12 mouse cellular contexts compared by ENCODE assay signal in genomic region chr7:141277701-141278678, GRCm38 (mm10). TPM values are rescaled to one million over a fixed set of nuclear protein-coding genes. Genes with fewer than 3 reads are reported as not detected.
DNase-seq lines count a peak whose midpoint lies in the region; ATAC-seq lines count a peak whose summit lies in the region.
"Had no signal": no experiment of that assay in that cellular context is flagged by ENCODE, and none has a peak within 500 bp of the region (broad histone marks: within the 10 kb centered on the region; RNA-seq: fewer than 3 reads in every experiment).

No protein-coding gene starts in this region.

- no peak overlapping the region for H3K9ac ChIP-seq in heart, embryonic 15.5 days
- H3K9ac ChIP-seq in intestine, embryonic 14.5 days (ENCODE audit: low read length), result no peak overlapping the region
- peak overlapping the region; percentile 25; the same call in 1 of the 2 replicates for H3K9ac ChIP-seq in midbrain, embryonic 16.5 days (ENCODE audit: low read depth, low read length)

- intact Hi-C loops in heart, postnatal 36 days (cut with DNase I), result no loop called here

- no peak for DNase-seq in heart, postnatal 36 days
- no peak for DNase-seq in embryonic facial prominence, embryonic 10.5 days (ENCODE audit: low spot score)
- DNase-seq in intestine, embryonic 14.5 days (ENCODE audit: low spot score), result peak; percentile 64
- DNase-seq in adipocyte (ENCODE audit: low spot score), result no peak
- DNase-seq in thymus, adult 18-20 months, result no peak
- DNase-seq in embryo, embryonic 10.5 days (ENCODE audit: low spot score), result no peak
- DNase-seq: adrenal gland, adult 2 months had no signal

- peak overlapping the region; percentile 52; the same call in 1 of the 2 replicates for H3K4me3 ChIP-seq in heart, embryonic 15.5 days
- peak overlapping the region; percentile 63 for H3K4me3 ChIP-seq in embryonic facial prominence, embryonic 10.5 days
- H3K4me3 ChIP-seq in intestine, embryonic 14.5 days (ENCODE audit: low read depth, low read length), result no peak overlapping the region
- H3K4me3 ChIP-seq in midbrain, embryonic 16.5 days (ENCODE audit: low read depth, low read length), result no peak overlapping the region; the same call in 1 of the 2 replicates

- peak; percentile 21 for ATAC-seq in heart, embryonic 15.5 days (replicated peaks; ENCODE audit: insufficient number of reproducible peaks, insufficient read depth, low FRiP score, low read depth)
- ATAC-seq in intestine, embryonic 14.5 days (replicated peaks; ENCODE audit: low FRiP score, low TSS enrichment, low read depth), result 0 out of 2 replicates have a peak, but pooled peaks have one; percentile 7
- ATAC-seq in midbrain, embryonic 16.5 days, result no peak

- peaks cover 11% of the 10 kb centered on the region for H3K4me1 ChIP-seq in heart, embryonic 15.5 days (replicated peaks)
- peaks cover 49% of the 10 kb centered on the region for H3K4me1 ChIP-seq in embryonic facial prominence, embryonic 10.5 days
- H3K4me1 ChIP-seq in intestine, embryonic 14.5 days (replicated peaks; ENCODE audit: control insufficient read depth, insufficient read depth, low read length), result no peaks in the 10 kb centered on the region
- peaks cover 5% of the 10 kb centered on the region for H3K4me1 ChIP-seq in midbrain, embryonic 16.5 days (ENCODE audit: control insufficient read depth, insufficient read depth, low read length)

- peaks cover 25% of the 10 kb centered on the region for H3K27me3 ChIP-seq in heart, embryonic 15.5 days
- peaks cover 41% of the 10 kb centered on the region for H3K27me3 ChIP-seq in embryonic facial prominence, embryonic 10.5 days (replicated peaks; ENCODE audit: low read depth, poor library complexity, severe bottlenecking)
- H3K27me3 ChIP-seq in intestine, embryonic 14.5 days (replicated peaks; ENCODE audit: control insufficient read depth, insufficient read depth, low read length), result 0 out of 2 replicates have a peak, but pooled peaks cover 3% of the 10 kb centered on the region
- H3K27me3 ChIP-seq in midbrain, embryonic 16.5 days (ENCODE audit: control insufficient read depth, insufficient read depth, low read depth, low read length), result peaks cover 5% of the 10 kb centered on the region

- H3K9me3 ChIP-seq in heart, embryonic 15.5 days (replicated peaks), result no peaks in the 10 kb centered on the region
- H3K9me3 ChIP-seq in embryonic facial prominence, embryonic 10.5 days, result no peaks in the 10 kb centered on the region
- no peaks in the 10 kb centered on the region for H3K9me3 ChIP-seq in intestine, embryonic 14.5 days (ENCODE audit: control insufficient read depth, low read length)
- no peaks in the 10 kb centered on the region for H3K9me3 ChIP-seq in midbrain, embryonic 16.5 days (replicated peaks; ENCODE audit: control insufficient read depth, low read length, poor library complexity, severe bottlenecking)

- H3K27ac ChIP-seq in heart, embryonic 15.5 days, result no peak overlapping the region
- peak overlapping the region; percentile 45; the same call in 1 of the 2 replicates for H3K27ac ChIP-seq in embryonic facial prominence, embryonic 10.5 days (replicated peaks)
- H3K27ac ChIP-seq in intestine, embryonic 14.5 days (ENCODE audit: low read depth), result peak overlapping the region; percentile 57
- no peak overlapping the region for H3K27ac ChIP-seq in midbrain, embryonic 16.5 days (ENCODE audit: low read length)
- H3K27ac ChIP-seq: macrophage had no signal

- no peaks in the 10 kb centered on the region for H3K36me3 ChIP-seq in heart, embryonic 15.5 days
- no peaks in the 10 kb centered on the region for H3K36me3 ChIP-seq in embryonic facial prominence, embryonic 10.5 days (replicated peaks)
- H3K36me3 ChIP-seq in intestine, embryonic 14.5 days (ENCODE audit: control insufficient read depth, insufficient read depth, low read length), result no peaks in the 10 kb centered on the region
- no peaks in the 10 kb centered on the region for H3K36me3 ChIP-seq in midbrain, embryonic 16.5 days (ENCODE audit: control insufficient read depth, insufficient read depth, low read length)

- 78% methylated on average over 11 of the region's 11 CpGs for WGBS in heart, embryonic 15.5 days
- WGBS in embryonic facial prominence, embryonic 10.5 days, result 82% methylated on average over 11 of the region's 11 CpGs
- 69% methylated on average over 11 of the region's 11 CpGs for WGBS in intestine, embryonic 14.5 days
- 89% methylated on average over 11 of the region's 11 CpGs for WGBS in midbrain, embryonic 16.5 days

- H3K4me2 ChIP-seq in heart, embryonic 15.5 days, result peak overlapping the region; percentile 97; the same call in 1 of the 2 replicates
- H3K4me2 ChIP-seq in intestine, embryonic 14.5 days (ENCODE audit: low read length), result peak overlapping the region; percentile 84
- peak overlapping the region; percentile 97; the same call in 1 of the 2 replicates for H3K4me2 ChIP-seq in midbrain, embryonic 16.5 days (ENCODE audit: low read length)

RNA-seq across cellular contexts. Expression of gene Sct, which starts 0.9 kb away (rescaled TPM):
- 1.5 and 1.6 TPM in 2 replicates for polyA plus RNA-seq in heart, embryonic 15.5 days (2015; fragmentation: Nextera tagmentation; extraction: Ambion mirVana)
- total RNA-seq in heart, postnatal 36 days (2021), result not detected
- polyA plus RNA-seq in embryonic facial prominence, embryonic 10.5 days (2016; fragmentation: Nextera tagmentation; extraction: Ambion mirVana), result 8.8 and 9.6 TPM in 2 replicates
- polyA plus RNA-seq in intestine, embryonic 14.5 days (2014; fragmentation: Nextera tagmentation; extraction: Ambion mirVana), result 136 and 201 TPM in 2 replicates
- 2.4 and 2.8 TPM in 2 replicates for polyA plus RNA-seq in midbrain, embryonic 16.5 days (2015; fragmentation: Nextera tagmentation; extraction: Ambion mirVana)
- total RNA-seq: adrenal gland, adult 2 months; common myeloid progenitor, adult 5-6 weeks; layer of hippocampus, adult 18-20 months had no signal
- polyA plus RNA-seq: macrophage had no signal

RNA-seq across cellular contexts. Expression of gene Cdhr5, which starts 1.4 kb away (rescaled TPM):
- polyA plus RNA-seq in heart, embryonic 15.5 days (2015; fragmentation: Nextera tagmentation; extraction: Ambion mirVana), result 0.05 TPM in 1 of 2 replicates, not detected in the other
- not detected for total RNA-seq in heart, postnatal 36 days (2021)
- 0.10 and 0.17 TPM in 2 replicates for polyA plus RNA-seq in embryonic facial prominence, embryonic 10.5 days (2016; fragmentation: Nextera tagmentation; extraction: Ambion mirVana)
- polyA plus RNA-seq in intestine, embryonic 14.5 days (2014; fragmentation: Nextera tagmentation; extraction: Ambion mirVana), result 31.9 and 36.8 TPM in 2 replicates
- polyA plus RNA-seq in midbrain, embryonic 16.5 days (2015; fragmentation: Nextera tagmentation; extraction: Ambion mirVana), result not detected in 2 replicates
- total RNA-seq: common myeloid progenitor, adult 5-6 weeks; layer of hippocampus, adult 18-20 months had no signal
- polyA plus RNA-seq: macrophage had no signal

RNA-seq across cellular contexts. Expression of gene Irf7, which starts 11.7 kb away (rescaled TPM):
- polyA plus RNA-seq in heart, embryonic 15.5 days (2015; fragmentation: Nextera tagmentation; extraction: Ambion mirVana), result 3.0 and 6.5 TPM in 2 replicates
- total RNA-seq in heart, postnatal 36 days (2021), result 1 to 10 TPM; 4.1 to 8.6 TPM
- 0.34 TPM in 2 replicates for polyA plus RNA-seq in embryonic facial prominence, embryonic 10.5 days (2016; fragmentation: Nextera tagmentation; extraction: Ambion mirVana)
- 2.7 and 3.1 TPM in 2 replicates for polyA plus RNA-seq in intestine, embryonic 14.5 days (2014; fragmentation: Nextera tagmentation; extraction: Ambion mirVana)
- 1.4 and 1.5 TPM in 2 replicates for polyA plus RNA-seq in midbrain, embryonic 16.5 days (2015; fragmentation: Nextera tagmentation; extraction: Ambion mirVana)

RNA-seq across cellular contexts. Expression of gene Drd4, which starts 13.8 kb away (rescaled TPM):
- polyA plus RNA-seq in heart, embryonic 15.5 days (2015; fragmentation: Nextera tagmentation; extraction: Ambion mirVana), result 0.18 and 0.22 TPM in 2 replicates
- not detected for total RNA-seq in heart, postnatal 36 days (2021)
- 0.60 and 0.86 TPM in 2 replicates for polyA plus RNA-seq in embryonic facial prominence, embryonic 10.5 days (2016; fragmentation: Nextera tagmentation; extraction: Ambion mirVana)
- polyA plus RNA-seq in intestine, embryonic 14.5 days (2014; fragmentation: Nextera tagmentation; extraction: Ambion mirVana), result 0.39 and 0.93 TPM in 2 replicates
- 0.58 and 1.2 TPM in 2 replicates for polyA plus RNA-seq in midbrain, embryonic 16.5 days (2015; fragmentation: Nextera tagmentation; extraction: Ambion mirVana)
- total RNA-seq: common myeloid progenitor, adult 5-6 weeks; layer of hippocampus, adult 18-20 months had no signal
- polyA plus RNA-seq: macrophage had no signal

RNA-seq across cellular contexts. Expression of gene Phrf1, which starts 49.4 kb away (rescaled TPM):
- polyA plus RNA-seq in heart, embryonic 15.5 days (2015; fragmentation: Nextera tagmentation; extraction: Ambion mirVana), result 36.7 and 44.9 TPM in 2 replicates
- total RNA-seq in heart, postnatal 36 days (2021), result 10 to 100 TPM; 31.9 to 36.5 TPM
- 114 and 124 TPM in 2 replicates for polyA plus RNA-seq in embryonic facial prominence, embryonic 10.5 days (2016; fragmentation: Nextera tagmentation; extraction: Ambion mirVana)
- 73.3 and 80.7 TPM in 2 replicates for polyA plus RNA-seq in intestine, embryonic 14.5 days (2014; fragmentation: Nextera tagmentation; extraction: Ambion mirVana)
- 68.0 and 72.3 TPM in 2 replicates for polyA plus RNA-seq in midbrain, embryonic 16.5 days (2015; fragmentation: Nextera tagmentation; extraction: Ambion mirVana)

Comparison
In these comparisons a context has a peak if more than half of its experiments do, and no peak if none do; other contexts are left out.
1. H3K27ac ChIP-seq: peak in embryonic facial prominence, embryonic 10.5 days (single experiment) and intestine, embryonic 14.5 days (single experiment); none in heart, embryonic 15.5 days (single experiment) and midbrain, embryonic 16.5 days (single experiment).
2. H3K4me3 ChIP-seq: peak in heart, embryonic 15.5 days (single experiment) and embryonic facial prominence, embryonic 10.5 days (single experiment); none in intestine, embryonic 14.5 days (single experiment) and midbrain, embryonic 16.5 days (single experiment).
3. RNA of gene Sct, which starts 0.9 kb away (polyA plus RNA-seq): 136 to 201 TPM in intestine, embryonic 14.5 days; 8.8 to 9.6 TPM in embryonic facial prominence, embryonic 10.5 days, 2.4 to 2.8 TPM in midbrain, embryonic 16.5 days and 1.5 to 1.6 TPM in heart, embryonic 15.5 days; every median in the first group is over 10 times any median in the second.
4. RNA of gene Cdhr5, which starts 1.4 kb away (polyA plus RNA-seq): 31.9 to 36.8 TPM in intestine, embryonic 14.5 days; 0.10 to 0.17 TPM in embryonic facial prominence, embryonic 10.5 days, 0.05 TPM in heart, embryonic 15.5 days and not detected in midbrain, embryonic 16.5 days; every median in the first group is over 10 times any median in the second.
5. Peak in every context shown above with its lines, with median percentiles within 50 percentile points of each other: H3K4me2 ChIP-seq.